Mouse (Mus musculus): ENCODE results near the gene Skap2.

DNA sequence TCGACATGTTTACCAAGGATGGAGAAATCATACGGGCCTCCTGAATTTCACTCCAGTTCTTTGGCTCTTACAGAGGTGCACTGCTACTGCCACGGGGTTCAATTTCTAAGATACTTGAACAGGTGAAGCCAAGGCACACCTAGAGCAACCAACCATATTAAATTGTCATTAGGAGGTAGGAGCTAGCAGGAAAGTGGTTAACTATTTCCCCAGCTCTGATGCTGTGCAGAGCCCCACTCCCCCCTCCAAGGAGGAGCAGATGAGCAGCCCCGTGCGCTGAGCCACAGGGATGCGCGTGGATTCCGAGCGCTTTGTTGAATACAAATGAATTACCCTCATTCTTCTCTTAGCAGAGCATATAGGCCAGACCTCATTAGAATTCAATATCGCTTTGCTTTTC is 162.8 kb downstream of the Skap2 start:
- TF ChIP-seq POLR2A (IDR thresholded peaks at IDR 0.05; ENCODE audit: insufficient read length, low read depth) (no peak), MYOG (IDR thresholded peaks at IDR 0.05; ENCODE audit: control insufficient read depth in 1 of 3, insufficient read depth in 1 of 3, insufficient read length in 2 of 3, low read depth in 2 of 3) (no peak), MYOD1 (IDR thresholded peaks at IDR 0.05; ENCODE audit: control insufficient read depth in 1 of 3, insufficient read length in 2 of 3, low read depth in 2 of 3) (no peak), TCF12 (IDR thresholded peaks at IDR 0.05; ENCODE audit: insufficient read depth, poor library complexity, severe bottlenecking) (no peak), E2F4 (IDR thresholded peaks at IDR 0.05; ENCODE audit: insufficient read depth) (no peak), MAX (IDR thresholded peaks at IDR 0.05; ENCODE audit: low read depth) (no peak), SRF (IDR thresholded peaks at IDR 0.05; ENCODE audit: control insufficient read depth, insufficient read length, low read depth) (no peak), POLR2AphosphoS2 (IDR thresholded peaks at IDR 0.05; ENCODE audit: insufficient read length, low read depth) (no peak)

All from myocyte (in vitro differentiated cells).